Mouse (Mus musculus) cerebellum, adult 9-11 months (tissue): ENCODE data around the gene Grm2.

Experiments used
- DNase-seq: peaks from one replicate; pipeline ENCODE4 v3.0.0; 2022

Gene Grm2

GRCm38 (mm10) chr9:106655884-106656720 is at the start of gene Grm2:
TSS of gene Grm2 (minus strand) at chr9:106656082.
- DNase-seq: no peak

- DNase-seq: no peak
Measured at GRCm38 (mm10) chr9:106692973-106693481, 37.1 kb upstream of the Grm2 start.

GRCm38 (mm10) chr9:106688834-106689233 is 33.0 kb upstream of the Grm2 start:
- DNase-seq: no peak

GRCm38 (mm10) chr9:106686983-106687650 is 31.2 kb upstream of the Grm2 start:
- peak; percentile 76 for DNase-seq

- peak; percentile 90 for DNase-seq
Measured at GRCm38 (mm10) chr9:106685249-106686101, 29.6 kb upstream of the Grm2 start, which contains the start of gene Tex264. TSS of gene Tex264 (minus strand) at chr9:106685927.

- DNase-seq: no peak
Measured at GRCm38 (mm10) chr9:106684918-106685248, 29.0 kb upstream of the Grm2 start.

GRCm38 (mm10) chr9:106684093-106684872 is 28.4 kb upstream of the Grm2 start:
- DNase-seq: no peak

- DNase-seq: no peak
Measured at GRCm38 (mm10) chr9:106681026-106681425, 25.1 kb upstream of the Grm2 start.

- no peak for DNase-seq
Measured at GRCm38 (mm10) chr9:106678242-106678641, 22.4 kb upstream of the Grm2 start.

GRCm38 (mm10) chr9:106677702-106678101 is 21.8 kb upstream of the Grm2 start:
- no peak for DNase-seq

GRCm38 (mm10) chr9:106676571-106676970 is 20.7 kb upstream of the Grm2 start:
- DNase-seq: no peak

GRCm38 (mm10) chr9:106675965-106676364 is 20.1 kb upstream of the Grm2 start:
- no peak for DNase-seq

GRCm38 (mm10) chr9:106675480-106675879 is 19.6 kb upstream of the Grm2 start:
- DNase-seq: peak; percentile 79

GRCm38 (mm10) chr9:106673860-106674259 is 18.0 kb upstream of the Grm2 start:
- DNase-seq: no peak

- DNase-seq: no peak
Measured at GRCm38 (mm10) chr9:106664856-106665255, 9.0 kb upstream of the Grm2 start.

GRCm38 (mm10) chr9:106664433-106664832 is 8.6 kb upstream of the Grm2 start:
- DNase-seq: no peak

- no peak for DNase-seq
Measured at GRCm38 (mm10) chr9:106663200-106663599, 7.3 kb upstream of the Grm2 start.

GRCm38 (mm10) chr9:106659935-106660334 is 4.1 kb upstream of the Grm2 start:
- no peak for DNase-seq

GRCm38 (mm10) chr9:106659441-106659840 is 3.6 kb upstream of the Grm2 start:
- no peak for DNase-seq

- no peak for DNase-seq
Measured at GRCm38 (mm10) chr9:106657592-106657991, 1.7 kb upstream of the Grm2 start.

- no peak for DNase-seq
Measured at GRCm38 (mm10) chr9:106656820-106657219, 938 bp upstream of the Grm2 start.

- no peak for DNase-seq
Measured at GRCm38 (mm10) chr9:106652720-106653119, 3.2 kb downstream of the Grm2 start.
